Mouse (Mus musculus): ENCODE data around the gene Gdf9. TPM values are rescaled to one million over a fixed set of nuclear protein-coding genes. Genes with fewer than 3 reads are reported as not detected.

The Gdf9 gene
- 0.83 and 0.97 TPM in 2 replicates for polyA plus RNA-seq (2012; rRNA removed)

DNA sequence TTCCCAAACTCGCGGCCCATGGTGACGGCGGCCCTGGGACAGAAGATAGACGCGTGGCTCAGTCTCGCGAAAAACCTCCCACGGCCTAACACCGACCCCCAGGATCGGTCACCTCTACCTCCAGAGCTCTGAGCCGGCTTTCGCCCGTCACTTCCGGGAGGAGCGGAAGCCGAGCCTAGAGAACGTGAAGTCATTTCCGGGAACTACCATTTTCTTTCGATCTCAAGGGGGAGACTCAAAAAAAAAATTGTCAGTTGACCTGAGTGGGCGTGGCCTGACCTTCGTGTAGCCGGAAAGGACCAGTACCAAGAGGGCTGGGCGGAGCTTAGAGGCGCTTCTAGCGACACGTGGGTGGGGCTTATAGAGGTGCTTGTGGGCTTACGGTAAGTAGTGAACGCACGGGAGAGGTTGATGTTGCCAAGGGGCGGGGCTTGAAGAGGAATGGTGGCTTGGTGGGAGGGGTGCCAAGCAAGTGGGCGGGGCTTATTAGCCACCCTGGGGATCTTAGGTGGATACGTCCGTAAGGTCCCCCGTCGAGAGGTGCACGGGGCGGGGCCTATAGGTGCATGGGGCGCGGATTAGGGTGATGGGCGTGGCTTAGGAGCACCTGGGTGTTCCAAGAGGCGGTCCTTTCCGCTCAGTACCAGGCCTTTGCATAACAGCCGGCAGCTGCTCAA is at the start of gene Gdf9, which contains the start of gene Uqcrq:
Gene Gdf9 (plus strand): TSS at position 354 of the 677 bp plus-strand sequence.
Gene Uqcrq (minus strand): TSS at position 162 of the 677 bp plus-strand sequence.
- Histone ChIP-seq H3K4me1 (ENCODE audit: control insufficient read depth, insufficient read depth, low read length) (peaks cover 3% of the 10 kb centered on the region), H3K4me3 (replicated peaks; ENCODE audit: extremely low read depth, low read depth, low read length) (peak within 1 kb of the TSS; percentile 98)
- WGBS = under 1% methylated on average over 44 of the region's 44 CpGs
- no peak for TF ChIP-seq CTCF (IDR thresholded peaks at IDR 0.05; ENCODE audit: insufficient read depth, low read length)
- peak; percentile 93 for TF ChIP-seq POLR2A (IDR thresholded peaks at IDR 0.05; ENCODE audit: borderline replicate concordance, extremely low read depth, low read depth, low read length)
- DNase-seq = peak; percentile 99

DNA sequence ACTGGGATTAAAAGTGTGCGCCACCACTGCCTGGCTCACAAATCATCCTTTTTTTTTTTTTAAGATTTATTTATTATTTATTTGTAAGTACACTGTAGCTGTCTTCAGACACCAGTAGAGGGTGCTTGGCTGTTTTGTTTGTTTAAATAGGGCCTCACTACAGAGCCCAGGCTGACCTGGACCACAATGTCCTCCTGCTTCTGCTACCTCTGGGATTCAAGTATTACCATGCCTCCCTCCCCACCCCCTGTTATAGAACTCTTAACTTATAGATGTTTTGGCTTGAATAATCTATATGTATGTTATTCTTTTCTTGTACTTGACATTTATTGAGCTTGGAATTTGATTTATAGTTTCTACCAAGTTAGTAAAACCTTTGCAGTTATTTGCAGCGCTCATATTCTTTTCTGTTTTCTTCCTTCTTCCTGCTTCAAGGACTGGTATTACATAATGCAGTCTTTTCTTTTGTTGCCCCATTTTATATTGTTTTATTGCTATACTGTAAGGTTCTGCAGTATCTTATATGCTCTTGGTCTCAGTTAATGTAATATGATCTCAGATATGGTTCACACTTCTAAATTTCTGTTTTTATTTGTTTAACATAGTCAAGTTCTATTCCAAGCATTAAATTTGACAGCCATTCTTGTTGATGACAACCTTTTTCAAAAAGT is 46.9 kb upstream of the Gdf9 start:
- Histone ChIP-seq H3K4me3 (replicated peaks; ENCODE audit: extremely low read depth, low read depth, low read length) (no peak overlapping the region), H3K4me1 (ENCODE audit: control insufficient read depth, insufficient read depth, low read length) (no peaks in the 10 kb centered on the region; the same call in 1 of the 2 replicates)
- DNase-seq = no peak
- 90% methylated on average over 2 of the region's 2 CpGs for WGBS
- TF ChIP-seq POLR2A (IDR thresholded peaks at IDR 0.05; ENCODE audit: borderline replicate concordance, extremely low read depth, low read depth, low read length) (no peak), CTCF (IDR thresholded peaks at IDR 0.05; ENCODE audit: insufficient read depth, low read length) (no peak)

DNA sequence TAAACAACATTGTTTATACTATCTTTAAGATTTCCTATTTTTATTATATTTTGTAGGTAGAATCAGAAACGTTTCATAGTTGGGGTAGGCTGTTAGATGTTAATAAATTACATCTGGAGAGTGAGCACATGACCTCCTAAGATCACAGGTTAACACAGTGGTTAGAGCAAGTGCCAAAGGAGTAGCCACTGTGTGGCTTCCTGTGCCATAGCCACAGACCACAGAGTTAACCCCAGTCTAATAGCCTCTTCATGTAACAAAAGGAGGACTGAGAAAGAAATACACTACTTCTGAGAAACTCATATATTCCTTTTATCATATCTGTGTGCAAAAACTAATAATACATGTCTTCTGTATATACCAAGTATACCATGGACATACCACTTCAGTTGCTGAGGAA is 37.0 kb upstream of the Gdf9 start:
- TF ChIP-seq CTCF (IDR thresholded peaks at IDR 0.05; ENCODE audit: insufficient read depth, low read length) (no peak), POLR2A (IDR thresholded peaks at IDR 0.05; ENCODE audit: borderline replicate concordance, extremely low read depth, low read depth, low read length) (no peak)
- Histone ChIP-seq H3K4me1 (ENCODE audit: control insufficient read depth, insufficient read depth, low read length) (no peaks in the 10 kb centered on the region), H3K4me3 (replicated peaks; ENCODE audit: extremely low read depth, low read depth, low read length) (no peak overlapping the region)
- no peak for DNase-seq
- 50% methylated on average over 1 of the region's 1 CpGs for whole genome bisulfite sequencing

GRCm38 (mm10) chr11:53403638-53404037 is 27.2 kb upstream of the Gdf9 start:
- TF ChIP-seq POLR2A (IDR thresholded peaks at IDR 0.05; ENCODE audit: borderline replicate concordance, extremely low read depth, low read depth, low read length) = no peak
- TF ChIP-seq CTCF (IDR thresholded peaks at IDR 0.05; ENCODE audit: insufficient read depth, low read length) = no peak
- WGBS = 92% methylated on average over 1 of the region's 1 CpGs
- DNase-seq = no peak
- Histone ChIP-seq H3K4me1 (ENCODE audit: control insufficient read depth, insufficient read depth, low read length) (no peaks in the 10 kb centered on the region), H3K4me3 (replicated peaks; ENCODE audit: extremely low read depth, low read depth, low read length) (no peak overlapping the region)

- DNase-seq = no peak
- 0 out of 2 replicates have a peak, but pooled peaks have one; percentile 15 for TF ChIP-seq CTCF (IDR thresholded peaks at IDR 0.05; ENCODE audit: insufficient read depth, low read length)
- TF ChIP-seq POLR2A (IDR thresholded peaks at IDR 0.05; ENCODE audit: borderline replicate concordance, extremely low read depth, low read depth, low read length) = no peak
- H3K4me1 ChIP-seq (ENCODE audit: control insufficient read depth, insufficient read depth, low read length) = no peaks in the 10 kb centered on the region
- H3K4me3 ChIP-seq (replicated peaks; ENCODE audit: extremely low read depth, low read depth, low read length) = no peak overlapping the region
These were observed 19.1 kb upstream of the Gdf9 start for GRCm38 (mm10) chr11:53411738-53412137.

- no peak for DNase-seq
- TF ChIP-seq CTCF (IDR thresholded peaks at IDR 0.05; ENCODE audit: insufficient read depth, low read length) (no peak), POLR2A (IDR thresholded peaks at IDR 0.05; ENCODE audit: borderline replicate concordance, extremely low read depth, low read depth, low read length) (no peak)
- WGBS = 73% methylated on average over 4 of the region's 4 CpGs
- H3K4me3 ChIP-seq (replicated peaks; ENCODE audit: extremely low read depth, low read depth, low read length) = no peak overlapping the region
- H3K4me1 ChIP-seq (ENCODE audit: control insufficient read depth, insufficient read depth, low read length) = no peaks in the 10 kb centered on the region
These were observed 17.0 kb upstream of the Gdf9 start for GRCm38 (mm10) chr11:53413871-53414270.

DNA sequence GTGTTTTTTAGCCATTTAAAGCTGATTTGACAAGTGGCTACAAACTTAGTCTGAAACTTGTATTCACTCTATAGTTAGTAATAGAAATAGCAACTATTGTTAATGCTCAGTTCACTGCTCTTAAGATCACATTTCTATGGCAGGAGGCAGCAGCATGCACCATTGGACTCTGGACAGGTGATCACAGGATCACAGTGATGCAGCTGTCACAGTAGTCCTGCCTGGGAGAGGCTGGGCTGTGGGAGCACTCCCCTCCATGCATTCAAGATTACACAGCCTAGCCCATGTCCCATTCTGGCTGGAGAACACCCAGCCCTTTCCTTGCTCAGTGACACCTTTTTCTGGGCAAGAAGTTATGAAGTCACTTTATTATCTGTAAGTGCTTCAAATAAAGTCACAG is 12.8 kb upstream of the Gdf9 start:
- no peak for TF ChIP-seq POLR2A (IDR thresholded peaks at IDR 0.05; ENCODE audit: borderline replicate concordance, extremely low read depth, low read depth, low read length)
- TF ChIP-seq CTCF (IDR thresholded peaks at IDR 0.05; ENCODE audit: insufficient read depth, low read length) = no peak
- H3K4me1 ChIP-seq (ENCODE audit: control insufficient read depth, insufficient read depth, low read length) = no peaks in the 10 kb centered on the region
- H3K4me3 ChIP-seq (replicated peaks; ENCODE audit: extremely low read depth, low read depth, low read length) = no peak overlapping the region
- DNase-seq = no peak

DNA sequence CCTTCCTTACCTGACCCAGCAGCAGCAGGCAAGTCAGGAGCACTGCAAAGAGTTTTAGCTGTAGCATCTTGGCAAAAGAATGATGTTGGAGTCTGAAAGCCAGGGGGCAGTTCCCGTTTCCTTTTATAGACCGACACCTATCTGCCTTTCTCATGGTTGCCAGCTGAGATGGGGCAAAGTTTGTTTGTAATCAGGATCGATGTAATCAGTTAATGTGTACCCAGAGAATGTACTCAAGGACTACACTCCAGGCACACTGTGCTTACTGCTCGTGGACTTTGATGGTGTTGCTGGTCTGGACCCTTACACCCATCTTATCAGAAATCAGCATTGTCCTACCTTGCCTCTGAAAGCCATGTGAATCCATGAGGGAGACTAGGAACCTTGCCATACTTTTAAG is 7.8 kb upstream of the Gdf9 start, which contains the start of gene Leap2:
Gene Leap2 (minus strand): TSS at position 135 of the 400 bp plus-strand sequence.
- WGBS = 70% methylated on average over 4 of the region's 4 CpGs
- Histone ChIP-seq H3K4me3 (replicated peaks; ENCODE audit: extremely low read depth, low read depth, low read length) (no peak within 1 kb of the TSS), H3K4me1 (ENCODE audit: control insufficient read depth, insufficient read depth, low read length) (no peaks in the 10 kb centered on the region)
- DNase-seq = no peak
- TF ChIP-seq POLR2A (IDR thresholded peaks at IDR 0.05; ENCODE audit: borderline replicate concordance, extremely low read depth, low read depth, low read length) (no peak), CTCF (IDR thresholded peaks at IDR 0.05; ENCODE audit: insufficient read depth, low read length) (no peak)

DNA sequence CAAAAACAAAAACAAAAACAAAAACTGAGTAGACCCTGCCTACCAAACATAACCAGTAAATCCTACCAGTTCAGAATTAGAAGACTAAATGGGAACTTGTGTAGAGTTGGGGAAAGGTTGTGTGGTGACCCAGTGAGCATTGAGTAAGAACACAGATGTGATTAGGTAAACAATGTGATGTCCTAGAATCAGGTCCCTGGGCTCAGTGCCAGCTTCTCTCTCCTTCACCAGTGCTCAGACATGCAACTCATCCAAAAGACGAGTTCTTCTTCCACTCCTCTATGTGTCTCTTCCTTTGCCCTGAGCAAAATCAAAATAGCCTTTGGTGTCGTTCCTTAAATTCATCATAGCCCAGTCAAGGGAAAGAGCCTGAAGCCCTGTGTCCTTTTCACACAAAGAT is 6.0 kb upstream of the Gdf9 start:
- WGBS = 44% methylated on average over 2 of the region's 2 CpGs
- no peak for TF ChIP-seq CTCF (IDR thresholded peaks at IDR 0.05; ENCODE audit: insufficient read depth, low read length)
- no peak for TF ChIP-seq POLR2A (IDR thresholded peaks at IDR 0.05; ENCODE audit: borderline replicate concordance, extremely low read depth, low read depth, low read length)
- Histone ChIP-seq H3K4me3 (replicated peaks; ENCODE audit: extremely low read depth, low read depth, low read length) (no peak overlapping the region), H3K4me1 (ENCODE audit: control insufficient read depth, insufficient read depth, low read length) (peaks cover 3% of the 10 kb centered on the region)
- DNase-seq = no peak

DNA sequence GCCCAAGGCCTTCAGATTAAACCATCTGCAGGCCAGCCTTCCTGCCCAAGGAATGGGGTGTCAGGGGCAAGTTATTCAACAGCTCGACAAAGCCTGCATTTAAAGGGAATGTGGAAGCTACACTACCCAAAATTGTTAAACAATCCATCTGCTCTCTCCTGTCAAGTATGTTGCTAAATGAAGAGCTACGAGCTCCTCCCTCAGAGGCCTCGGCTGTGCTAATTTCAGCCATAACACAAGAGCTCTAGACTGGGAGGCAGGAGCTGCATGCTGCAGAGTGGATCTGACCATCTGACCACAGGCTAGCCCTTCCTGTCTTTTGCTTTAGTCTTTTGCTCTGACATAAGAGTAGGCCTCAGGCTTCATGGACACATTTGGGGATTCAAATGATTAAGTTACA is 5.6 kb upstream of the Gdf9 start:
- 47% methylated on average over 3 of the region's 3 CpGs for WGBS
- Histone ChIP-seq H3K4me3 (replicated peaks; ENCODE audit: extremely low read depth, low read depth, low read length) (no peak overlapping the region), H3K4me1 (ENCODE audit: control insufficient read depth, insufficient read depth, low read length) (peaks cover 3% of the 10 kb centered on the region)
- TF ChIP-seq POLR2A (IDR thresholded peaks at IDR 0.05; ENCODE audit: borderline replicate concordance, extremely low read depth, low read depth, low read length) (no peak), CTCF (IDR thresholded peaks at IDR 0.05; ENCODE audit: insufficient read depth, low read length) (no peak)
- no peak for DNase-seq

Measured in lung, adult 2 months (tissue).